Mouse (Mus musculus): ENCODE measurements around the gene Hint3. TPM values are rescaled to one million over a fixed set of nuclear protein-coding genes. Genes with fewer than 3 reads are reported as not detected.
"Not testable (repeated sequence)": the region's sequence is repeated elsewhere in the genome, so short reads cannot be mapped to it uniquely, and the experiment has no call there.

Hint3 gene
- polyA plus RNA-seq (2012; rRNA removed): 20.2 and 20.4 TPM in 2 replicates

GRCm38 (mm10) chr10:30629513-30629912, at the start of gene Hint3:
Hint3 (minus strand) TSS chr10:30629632.
- Histone ChIP-seq H3K4me3 (ENCODE audit: insufficient read depth, low read length) (no peak within 1 kb of the TSS), H3K4me1 (ENCODE audit: control insufficient read depth, insufficient read depth, low read length) (no peaks in the 10 kb centered on the region), H3K27ac (ENCODE audit: insufficient read depth, low read length) (no peak within 1 kb of the TSS)
- TF ChIP-seq POLR2A (IDR thresholded peaks at IDR 0.05; ENCODE audit: extremely low read depth, insufficient read depth, low read length): no peak
- no peak for TF ChIP-seq CTCF (IDR thresholded peaks at IDR 0.05; ENCODE audit: extremely low read depth, insufficient read depth, low read length)

- H3K27ac ChIP-seq (ENCODE audit: insufficient read depth, low read length): no peak overlapping the region
- no peak overlapping the region for H3K4me3 ChIP-seq (ENCODE audit: insufficient read depth, low read length)
- no peaks in the 10 kb centered on the region for H3K4me1 ChIP-seq (ENCODE audit: control insufficient read depth, insufficient read depth, low read length)
- TF ChIP-seq POLR2A (IDR thresholded peaks at IDR 0.05; ENCODE audit: extremely low read depth, insufficient read depth, low read length): no peak
- no peak for TF ChIP-seq CTCF (IDR thresholded peaks at IDR 0.05; ENCODE audit: extremely low read depth, insufficient read depth, low read length)
Observed at GRCm38 (mm10) chr10:30678051-30678450, 48.6 kb upstream of the Hint3 start.

- H3K27ac ChIP-seq (ENCODE audit: insufficient read depth, low read length): no peak overlapping the region
- no peak for TF ChIP-seq POLR2A (IDR thresholded peaks at IDR 0.05; ENCODE audit: extremely low read depth, insufficient read depth, low read length)
- no peaks in the 10 kb centered on the region for H3K4me1 ChIP-seq (ENCODE audit: control insufficient read depth, insufficient read depth, low read length)
- H3K4me3 ChIP-seq (ENCODE audit: insufficient read depth, low read length): no peak overlapping the region
Observed at GRCm38 (mm10) chr10:30674825-30675224, 45.4 kb upstream of the Hint3 start.

- H3K4me1 ChIP-seq (ENCODE audit: control insufficient read depth, insufficient read depth, low read length): no peaks in the 10 kb centered on the region
- TF ChIP-seq CTCF (IDR thresholded peaks at IDR 0.05; ENCODE audit: extremely low read depth, insufficient read depth, low read length) (no peak), POLR2A (IDR thresholded peaks at IDR 0.05; ENCODE audit: extremely low read depth, insufficient read depth, low read length) (no peak)
Observed at GRCm38 (mm10) chr10:30666580-30666979, 37.1 kb upstream of the Hint3 start.

GRCm38 (mm10) chr10:30660564-30661328, 31.3 kb upstream of the Hint3 start:
- H3K4me3 ChIP-seq (ENCODE audit: insufficient read depth, low read length): no peak overlapping the region
- H3K27ac ChIP-seq (ENCODE audit: insufficient read depth, low read length): no peak overlapping the region
- no peaks in the 10 kb centered on the region; the same call in 1 of the 2 replicates for H3K4me1 ChIP-seq (ENCODE audit: control insufficient read depth, insufficient read depth, low read length)
- TF ChIP-seq CTCF (IDR thresholded peaks at IDR 0.05; ENCODE audit: extremely low read depth, insufficient read depth, low read length) (peak; percentile 44; the same call in 1 of the 2 replicates), POLR2A (IDR thresholded peaks at IDR 0.05; ENCODE audit: extremely low read depth, insufficient read depth, low read length) (no peak)

More at GRCm38 (mm10) chr10:30666580-30666979, 37.1 kb upstream of the Hint3 start:
- no peak overlapping the region for H3K27ac ChIP-seq (ENCODE audit: insufficient read depth, low read length)
- H3K4me3 ChIP-seq (ENCODE audit: insufficient read depth, low read length): no peak overlapping the region

- no peak overlapping the region; the same call in 1 of the 2 replicates for H3K4me3 ChIP-seq (ENCODE audit: insufficient read depth, low read length)
- no peaks in the 10 kb centered on the region; the same call in 1 of the 2 replicates for H3K4me1 ChIP-seq (ENCODE audit: control insufficient read depth, insufficient read depth, low read length)
- TF ChIP-seq CTCF (IDR thresholded peaks at IDR 0.05; ENCODE audit: extremely low read depth, insufficient read depth, low read length) (no peak), POLR2A (IDR thresholded peaks at IDR 0.05; ENCODE audit: extremely low read depth, insufficient read depth, low read length) (no peak)
- H3K27ac ChIP-seq (ENCODE audit: insufficient read depth, low read length): no peak overlapping the region
Observed at GRCm38 (mm10) chr10:30655655-30656054, 26.2 kb upstream of the Hint3 start.

- Histone ChIP-seq H3K27ac (ENCODE audit: insufficient read depth, low read length) (no peak overlapping the region), H3K4me1 (ENCODE audit: control insufficient read depth, insufficient read depth, low read length) (no peaks in the 10 kb centered on the region), H3K4me3 (ENCODE audit: insufficient read depth, low read length) (no peak overlapping the region)
- TF ChIP-seq CTCF (IDR thresholded peaks at IDR 0.05; ENCODE audit: extremely low read depth, insufficient read depth, low read length): no peak
- no peak for TF ChIP-seq POLR2A (IDR thresholded peaks at IDR 0.05; ENCODE audit: extremely low read depth, insufficient read depth, low read length)
Observed at GRCm38 (mm10) chr10:30647681-30648080, 18.2 kb upstream of the Hint3 start.

GRCm38 (mm10) chr10:30638216-30638615, 8.8 kb upstream of the Hint3 start:
- TF ChIP-seq CTCF (IDR thresholded peaks at IDR 0.05; ENCODE audit: extremely low read depth, insufficient read depth, low read length) (no peak), POLR2A (IDR thresholded peaks at IDR 0.05; ENCODE audit: extremely low read depth, insufficient read depth, low read length) (no peak)
- H3K4me3 ChIP-seq (ENCODE audit: insufficient read depth, low read length): no peak overlapping the region
- H3K27ac ChIP-seq (ENCODE audit: insufficient read depth, low read length): no peak overlapping the region
- no peaks in the 10 kb centered on the region for H3K4me1 ChIP-seq (ENCODE audit: control insufficient read depth, insufficient read depth, low read length)

- not testable (repeated sequence) for H3K4me3 ChIP-seq (ENCODE audit: insufficient read depth, low read length); H3K4me1 ChIP-seq (ENCODE audit: control insufficient read depth, insufficient read depth, low read length); H3K27ac ChIP-seq (ENCODE audit: insufficient read depth, low read length)
Observed at GRCm38 (mm10) chr10:30636474-30637154, 7.2 kb upstream of the Hint3 start.

- TF ChIP-seq CTCF (IDR thresholded peaks at IDR 0.05; ENCODE audit: extremely low read depth, insufficient read depth, low read length): no peak
- TF ChIP-seq POLR2A (IDR thresholded peaks at IDR 0.05; ENCODE audit: extremely low read depth, insufficient read depth, low read length): no peak
- no peaks in the 10 kb centered on the region for H3K4me1 ChIP-seq (ENCODE audit: control insufficient read depth, insufficient read depth, low read length)
Observed at GRCm38 (mm10) chr10:30632718-30633117, 3.3 kb upstream of the Hint3 start.

More at GRCm38 (mm10) chr10:30632718-30633117, 3.3 kb upstream of the Hint3 start:
- no peak overlapping the region for H3K27ac ChIP-seq (ENCODE audit: insufficient read depth, low read length)
- no peak overlapping the region for H3K4me3 ChIP-seq (ENCODE audit: insufficient read depth, low read length)

Data from cortical plate, adult 2 months (tissue).